Mouse (Mus musculus): ENCODE measurements around the gene Slfn9. TPM values are rescaled to one million over a fixed set of nuclear protein-coding genes. Genes with fewer than 3 reads are reported as not detected.

The Slfn9 gene
- polyA plus RNA-seq, 1 experiment from 2014 or later, result 5.1 TPM

GRCm38 (mm10) chr11:82929633-82929950 is 62.0 kb downstream of the Slfn9 start:
- no peak for TF ChIP-seq CTCF (IDR thresholded peaks at IDR 0.05; ENCODE audit: low read depth)
- TF ChIP-seq EP300 (optimal IDR thresholded peaks at IDR 0.05), result no peak
- no peaks in the 10 kb centered on the region for H3K4me1 ChIP-seq (replicated peaks; ENCODE audit: control insufficient read depth, insufficient read depth)
- H3K27me3 ChIP-seq (ENCODE audit: control insufficient read depth, insufficient read depth, low read length), result peaks cover 4% of the 10 kb centered on the region; the same call in 1 of the 2 replicates
- H3K4me2 ChIP-seq (replicated peaks; ENCODE audit: low read depth), result no peak overlapping the region
- ATAC-seq (ENCODE audit: low FRiP score, low TSS enrichment) (no peak), DNase-seq (ENCODE audit: low spot score) (no peak)
- no peak overlapping the region for H3K9ac ChIP-seq (ENCODE audit: low read length)
- no peaks in the 10 kb centered on the region for H3K9me3 ChIP-seq (ENCODE audit: control insufficient read depth, low read length)
- no peak overlapping the region for H3K27ac ChIP-seq (replicated peaks)
- H3K36me3 ChIP-seq (ENCODE audit: control insufficient read depth, insufficient read depth, low read length), result no peaks in the 10 kb centered on the region
- 44% methylated on average over 3 of the region's 3 CpGs for WGBS
- no peak overlapping the region for H3K4me3 ChIP-seq (ENCODE audit: low read depth, low read length)

GRCm38 (mm10) chr11:82928897-82929632 is 62.6 kb downstream of the Slfn9 start:
- no peak overlapping the region for H3K4me2 ChIP-seq (replicated peaks; ENCODE audit: low read depth)
- WGBS, result 37% methylated on average over 20 of the region's 20 CpGs
- no peak for DNase-seq (ENCODE audit: low spot score)
- no peaks in the 10 kb centered on the region for H3K36me3 ChIP-seq (ENCODE audit: control insufficient read depth, insufficient read depth, low read length)
- no peak for TF ChIP-seq EP300 (optimal IDR thresholded peaks at IDR 0.05)
- no peak for TF ChIP-seq CTCF (IDR thresholded peaks at IDR 0.05; ENCODE audit: low read depth)
- peaks cover 4% of the 10 kb centered on the region; the same call in 1 of the 2 replicates for H3K27me3 ChIP-seq (ENCODE audit: control insufficient read depth, insufficient read depth, low read length)
- H3K4me3 ChIP-seq (ENCODE audit: low read depth, low read length), result no peak overlapping the region
- H3K9me3 ChIP-seq (ENCODE audit: control insufficient read depth, low read length), result no peaks in the 10 kb centered on the region
- peak; percentile 18; the same call in 1 of the 2 replicates for ATAC-seq (ENCODE audit: low FRiP score, low TSS enrichment)
- H3K4me1 ChIP-seq (replicated peaks; ENCODE audit: control insufficient read depth, insufficient read depth), result no peaks in the 10 kb centered on the region
- no peak overlapping the region for H3K9ac ChIP-seq (ENCODE audit: low read length)
- H3K27ac ChIP-seq (replicated peaks), result no peak overlapping the region

Small RNA genes lying within 50 kb of the gene (microRNA-seq; reads per million reads assigned to microRNA genes)
- gene Gm27598 (not detected), gene Mir7679 (not detected)

Other genes starting within 250 kb of the Slfn9 start
- 0.23 and 0.29 TPM in 2 replicates for gene Cct6b, start 227.5 kb downstream of the Slfn9 start, polyA plus RNA-seq (2015; fragmentation: Nextera tagmentation; extraction: Ambion mirVana)
- gene Zfp830, start 227.5 kb downstream of the Slfn9 start, polyA plus RNA-seq (2015; fragmentation: Nextera tagmentation; extraction: Ambion mirVana), result 19.2 and 19.6 TPM in 2 replicates
- 13.4 and 13.7 TPM in 2 replicates for gene Lig3, start 210.7 kb downstream of the Slfn9 start, polyA plus RNA-seq (2015; fragmentation: Nextera tagmentation; extraction: Ambion mirVana)
- gene Rffl, start 120.6 kb downstream of the Slfn9 start, polyA plus RNA-seq (2015; fragmentation: Nextera tagmentation; extraction: Ambion mirVana), result 16.4 and 17.1 TPM in 2 replicates
- 8.3 and 9.7 TPM in 2 replicates for gene Rad51d, start 101.2 kb downstream of the Slfn9 start, polyA plus RNA-seq (2015; fragmentation: Nextera tagmentation; extraction: Ambion mirVana)
- gene Fndc8, start 99.7 kb downstream of the Slfn9 start, polyA plus RNA-seq (2015; fragmentation: Nextera tagmentation; extraction: Ambion mirVana), result 0.08 TPM in 1 of 2 replicates, not detected in the other
- 15.3 and 16.8 TPM in 2 replicates for gene Nle1, start 83.4 kb downstream of the Slfn9 start, polyA plus RNA-seq (2015; fragmentation: Nextera tagmentation; extraction: Ambion mirVana)
- 0.99 and 1.2 TPM in 2 replicates for gene Unc45b, start 81.3 kb downstream of the Slfn9 start, polyA plus RNA-seq (2015; fragmentation: Nextera tagmentation; extraction: Ambion mirVana)
- 2.6 TPM in 2 replicates for gene Slfn5, start 40.5 kb downstream of the Slfn9 start, polyA plus RNA-seq (2015; fragmentation: Nextera tagmentation; extraction: Ambion mirVana)
- gene Slfn8, start 29.0 kb upstream of the Slfn9 start, polyA plus RNA-seq (2015; fragmentation: Nextera tagmentation; extraction: Ambion mirVana), result 0.33 and 0.35 TPM in 2 replicates
- gene Slfn2, start 73.3 kb upstream of the Slfn9 start, polyA plus RNA-seq (2015; fragmentation: Nextera tagmentation; extraction: Ambion mirVana), result 22.1 and 23.1 TPM in 2 replicates
- 0.17 and 0.29 TPM in 2 replicates for gene Slfn1, start 125.0 kb upstream of the Slfn9 start, polyA plus RNA-seq (2015; fragmentation: Nextera tagmentation; extraction: Ambion mirVana)
- gene Slfn4, start 183.4 kb upstream of the Slfn9 start, polyA plus RNA-seq (2015; fragmentation: Nextera tagmentation; extraction: Ambion mirVana), result 0.52 and 0.64 TPM in 2 replicates
- 0.22 and 0.31 TPM in 2 replicates for gene Slfn3, start 199.5 kb upstream of the Slfn9 start, polyA plus RNA-seq (2015; fragmentation: Nextera tagmentation; extraction: Ambion mirVana)